Mouse (Mus musculus): ENCODE data around the gene Zfp456. TPM values are rescaled to one million over a fixed set of nuclear protein-coding genes. Genes with fewer than 3 reads are reported as not detected.
A peak's percentile ranks its signal among the peaks of the same experiment; 100 is the strongest.
"Not testable (repeated sequence)": the region's sequence is repeated elsewhere in the genome, so short reads cannot be mapped to it uniquely, and the experiment has no call there.

Zfp456 gene
- total RNA-seq (2012; rRNA removed) (4.7 and 5.1 TPM in 2 replicates), total RNA-seq (2014; rRNA removed) (7.4 and 8.0 TPM in 2 replicates), polyA plus RNA-seq (2012; ENCODE audit: insufficient read length, low read depth) (2.4 and 3.6 TPM in 2 replicates)

GRCm38 (mm10) chr13:67375050-67375911 is at the start of gene Zfp456, which contains the start of gene Gm28041:
Zfp456 (minus strand) TSS chr13:67375810.
Gm28041 (minus strand) TSS chr13:67375733.
- H3K79me2 ChIP-seq (replicated peaks; ENCODE audit: control insufficient read depth, extremely low read depth, insufficient read depth, poor library complexity, severe bottlenecking); dilution Hi-C loops (cut with MboI; ENCODE audit: extremely low pct_ligation_motif_present, extremely low pct_unique_long_range_greater_than_20kb, low sequenced_read_pairs); in situ Hi-C loops (cut with MboI; ENCODE audit: low pct_ligation_motif_present, low pct_unique_long_range_greater_than_20kb, low sequenced_read_pairs); H3K4me1 ChIP-seq (ENCODE audit: control insufficient read depth in 1 of 2, insufficient read depth in 2 of 2); H3K9me3 ChIP-seq (replicated peaks; ENCODE audit: low read length); H3K27me3 ChIP-seq (replicated peaks): not testable (repeated sequence)
- Histone ChIP-seq H3K4me2 (ENCODE audit: insufficient read depth, low read depth, poor library complexity, severe bottlenecking) (peak within 1 kb of the TSS; percentile 90), H3K36me3 (replicated peaks in 1 of 2; ENCODE audit: control insufficient read depth in 1 of 2, insufficient read depth in 1 of 2, low read length in 1 of 2) (peaks cover 8 to 16% of the 10 kb centered on the region in 2 experiments), H3K27ac (ENCODE audit: insufficient read depth, low read depth) (peak within 1 kb of the TSS; percentile 73), H3K4me3 (replicated peaks in 1 of 3; ENCODE audit: low read depth in 2 of 3, low read length in 2 of 3, poor library complexity in 1 of 3) (peak within 1 kb of the TSS; percentile 63 to 90 (median 90)), H3K9ac (ENCODE audit: insufficient read depth, low read depth) (peak within 1 kb of the TSS; percentile 86)
- TF ChIP-seq CHD2 (IDR thresholded peaks at IDR 0.05; ENCODE audit: low read length) = peak; percentile 49; the same call in 1 of the 2 replicates
- TF ChIP-seq RCOR1 (conservative IDR thresholded peaks at IDR 0.05; ENCODE audit: low read depth, low read length) = 0 out of 2 replicates have a peak, but pooled peaks have one; percentile 34
- TF ChIP-seq MAX (IDR thresholded peaks at IDR 0.05; ENCODE audit: low read length) = 0 out of 2 replicates have a peak, but pooled peaks have one; percentile 37
- TF ChIP-seq E2F4 (IDR thresholded peaks at IDR 0.05; ENCODE audit: insufficient replicate concordance, low read depth, low read length) = peak; percentile 41; the same call in 1 of the 2 replicates
- 0 out of 2 replicates have a peak, but pooled peaks have one; percentile 27 for TF ChIP-seq JUND (conservative IDR thresholded peaks at IDR 0.05; ENCODE audit: low read depth, low read length)
- TF ChIP-seq BHLHE40 (IDR thresholded peaks at IDR 0.05; ENCODE audit: low read depth, low read length) = 0 out of 2 replicates have a peak, but pooled peaks have one; percentile 36
- peak; percentile 67 for TF ChIP-seq MXI1 (IDR thresholded peaks at IDR 0.05; ENCODE audit: low read depth, low read length)
- peak; percentile 87; the same call in 1 of the 2 replicates for TF ChIP-seq KAT2A (IDR thresholded peaks at IDR 0.05; ENCODE audit: insufficient replicate concordance, low read length)
- peak; percentile 42; the same call in 1 of the 2 replicates for TF ChIP-seq MEF2A (IDR thresholded peaks at IDR 0.05; ENCODE audit: borderline replicate concordance, low read depth, low read length)
- TF ChIP-seq MAFK (IDR thresholded peaks at IDR 0.05; ENCODE audit: insufficient replicate concordance, low read length) = peak; percentile 38; the same call in 1 of the 2 replicates
- TF ChIP-seq GABPA (IDR thresholded peaks at IDR 0.05; ENCODE audit: insufficient replicate concordance, low read depth, low read length) = peak; percentile 21; the same call in 1 of the 2 replicates
- peak; percentile 75 for TF ChIP-seq POLR2A (IDR thresholded peaks at IDR 0.05; ENCODE audit: low read depth, low read length)
- TF ChIP-seq SIN3A (IDR thresholded peaks at IDR 0.05; ENCODE audit: low read length) = peak; percentile 88
- TF ChIP-seq TBP (conservative IDR thresholded peaks at IDR 0.05; ENCODE audit: low read depth, low read length) = peak; percentile 74; the same call in 1 of the 2 replicates
- TF ChIP-seq NELFE (IDR thresholded peaks at IDR 0.05; ENCODE audit: low read depth, low read length) = peak; percentile 82
- peak; percentile 98 for TF ChIP-seq CHD1 (IDR thresholded peaks at IDR 0.05; ENCODE audit: low read depth, low read length)
- peak; percentile 84 for TF ChIP-seq IRF4 (IDR thresholded peaks at IDR 0.05; ENCODE audit: low read depth, low read length)
- TF ChIP-seq POLR2AphosphoS2 (IDR thresholded peaks at IDR 0.05; ENCODE audit: low read depth, low read length) = peak; percentile 51; the same call in 1 of the 2 replicates
- peak; percentile 71 for TF ChIP-seq ZMIZ1 (IDR thresholded peaks at IDR 0.05; ENCODE audit: low read depth, low read length)
- peak; percentile 62; the same call in 1 of the 2 replicates for TF ChIP-seq MYC (IDR thresholded peaks at IDR 0.05; ENCODE audit: low read depth, low read length)
- TF ChIP-seq NRF1 (IDR thresholded peaks at IDR 0.05; ENCODE audit: low read depth, low read length) = 0 out of 2 replicates have a peak, but pooled peaks have one; percentile 33
- peak; percentile 90 for TF ChIP-seq ELF1 (IDR thresholded peaks at IDR 0.05; ENCODE audit: low read depth, low read length)
- TF ChIP-seq HCFC1 (IDR thresholded peaks at IDR 0.05; ENCODE audit: low read depth, low read length) = peak; percentile 94
- peak; percentile 83 for TF ChIP-seq TCF12 (IDR thresholded peaks at IDR 0.05; ENCODE audit: low read depth, low read length)
- DNase-seq (ENCODE audit: extremely low read depth) = peak; percentile 88

- H3K4me3 ChIP-seq (replicated peaks in 1 of 3; ENCODE audit: low read depth in 2 of 3, low read length in 2 of 3, poor library complexity in 1 of 3); H3K79me2 ChIP-seq (replicated peaks; ENCODE audit: control insufficient read depth, extremely low read depth, insufficient read depth, poor library complexity, severe bottlenecking); in situ Hi-C loops (cut with MboI; ENCODE audit: low pct_ligation_motif_present, low pct_unique_long_range_greater_than_20kb, low sequenced_read_pairs); H3K27ac ChIP-seq (ENCODE audit: insufficient read depth, low read depth); H3K4me1 ChIP-seq (ENCODE audit: control insufficient read depth in 1 of 2, insufficient read depth in 2 of 2); DNase-seq (ENCODE audit: extremely low read depth); H3K9ac ChIP-seq (ENCODE audit: insufficient read depth, low read depth); H3K9me3 ChIP-seq (replicated peaks; ENCODE audit: low read length); H3K36me3 ChIP-seq (replicated peaks in 1 of 2; ENCODE audit: control insufficient read depth in 1 of 2, insufficient read depth in 1 of 2, low read length in 1 of 2); H3K27me3 ChIP-seq (replicated peaks); dilution Hi-C loops (cut with MboI; ENCODE audit: extremely low pct_ligation_motif_present, extremely low pct_unique_long_range_greater_than_20kb, low sequenced_read_pairs); H3K4me2 ChIP-seq (ENCODE audit: insufficient read depth, low read depth, poor library complexity, severe bottlenecking): not testable (repeated sequence)
Measured at GRCm38 (mm10) chr13:67422532-67422931, 46.9 kb upstream of the Zfp456 start.
